19 mouse cellular contexts compared by ENCODE assay signal in genomic region chr2:60384083-60384762, GRCm38 (mm10). TPM values are rescaled to one million over a fixed set of nuclear protein-coding genes. Genes with fewer than 3 reads are reported as not detected.
DNase-seq lines count a peak whose midpoint lies in the region; ATAC-seq and TF ChIP-seq lines count a peak whose summit lies in the region.
"Had no signal": no experiment of that assay in that cellular context is flagged by ENCODE, and none has a peak within 500 bp of the region (broad histone marks: within the 10 kb centered on the region; RNA-seq: fewer than 3 reads in every experiment).

No protein-coding gene starts in this region.

- ATAC-seq in CD4-positive, CD25-positive, alpha-beta regulatory T cell, adult 4 months: no peak

- peaks cover 13% of the 10 kb centered on the region for H3K36me3 ChIP-seq in E14TG2a.4 (ENCODE audit: insufficient read depth, low read length)
- H3K36me3 ChIP-seq: forebrain, embryonic 10.5 days; heart, embryonic 12.5 days; liver, embryonic 15.5 days; midbrain, embryonic 15.5 days; neural tube, embryonic 12.5 days had no signal

- H3K4me1 ChIP-seq in E14TG2a.4 (replicated peaks; ENCODE audit: low read depth, low read length): peaks cover 42% of the 10 kb centered on the region

- H3K9me3 ChIP-seq in E14TG2a.4 (ENCODE audit: low read length): no peaks in the 10 kb centered on the region
- H3K9me3 ChIP-seq: forebrain, embryonic 10.5 days; heart, embryonic 12.5 days; liver, embryonic 15.5 days; midbrain, embryonic 15.5 days; neural tube, embryonic 12.5 days had no signal

- 0 out of 2 replicates have a peak, but pooled peaks cover 9% of the 10 kb centered on the region for H3K27me3 ChIP-seq in E14TG2a.4 (ENCODE audit: insufficient read depth, low read length)

- peak overlapping the region; percentile 27 for H3K4me3 ChIP-seq in E14TG2a.4 (replicated peaks; ENCODE audit: low read length)

- no peak for TF ChIP-seq CTCF in E14TG2a.4 (conservative IDR thresholded peaks at IDR 0.05; ENCODE audit: low read length)

- DNase-seq in CD4-positive, CD25-positive, alpha-beta regulatory T cell, adult 2 months (ENCODE audit: low read depth, low spot score): peak; percentile 8
- peak; percentile 20 for DNase-seq in induced T-regulatory cell, adult 2 months (ENCODE audit: low read depth)
- peak; percentile 66 for DNase-seq in thymus, postnatal 14 days
- no peak for DNase-seq in kidney, adult 9 months
- no peak for DNase-seq in adrenal gland, adult 8-10 months
- no peak for DNase-seq in right cerebral cortex, postnatal 36 days (ENCODE audit: low spot score in 2 of 2)
- DNase-seq: cerebellum, adult 11 months; gastrocnemius, postnatal 10 days; left cerebral cortex, postnatal 4 days; liver; retina, postnatal 1 day; right cerebral cortex, postnatal 4 days had no signal

RNA-seq across cellular contexts. Expression of gene Ly75, which starts 1.1 kb away (rescaled TPM):
- polyA plus RNA-seq in CD4-positive, CD25-positive, alpha-beta regulatory T cell, adult 4 months (2017; shearing (Covaris generic)): 10 to 100 TPM; 13.2 to 14.7 TPM
- total RNA-seq in adrenal gland, adult 8-10 months (2022): 1 to 10 TPM; 1.1 to 2.0 (median 1.5) TPM

Comparison
In these comparisons a context has a peak if more than half of its experiments do, and no peak if none do; other contexts are left out.
1. DNase-seq: peak in CD4-positive, CD25-positive, alpha-beta regulatory T cell, adult 2 months (single experiment), induced T-regulatory cell, adult 2 months (single experiment) and thymus, postnatal 14 days (single experiment); none in kidney, adult 9 months (single experiment), adrenal gland, adult 8-10 months (single experiment) and right cerebral cortex, postnatal 36 days (0 of 2).